Mouse (Mus musculus) gastrocnemius, adult 2 months (tissue): ENCODE results near the gene Soat2. TPM values are rescaled to one million over a fixed set of nuclear protein-coding genes. Genes with fewer than 3 reads are reported as not detected.
"Not testable (repeated sequence)": the region's sequence is repeated elsewhere in the genome, so short reads cannot be mapped to it uniquely, and the experiment has no call there.

Source experiments
- DNase-seq: peaks from one replicate; pipeline ENCODE4 v3.0.0; 2022
- H3K27ac ChIP-seq: fragments of 200-600 bp; 2 replicates; pipeline ENCODE4 v1.8.1; 2022; ENCODE audit warnings: mild to moderate bottlenecking
- H3K4me3 ChIP-seq: fragments of 200-600 bp; 2 replicates; pipeline ENCODE4 v1.8.1; 2022; ENCODE audit warnings: mild to moderate bottlenecking, moderate library complexity
- CTCF ChIP-seq: fragments of 200-600 bp; IDR thresholded peaks from 2 replicates; pipeline ENCODE4 v1.8.1; 2022; ENCODE audit warnings: antibody characterized with exemption, mild to moderate bottlenecking, moderate library complexity
- intact Hi-C: fragments of 180-260 bp; cut with DNase I; formaldehyde crosslinking; loops from one replicate; pipeline ENCODE4 v1.15.1; 2025
- total RNA-seq, 2 experiments: library from RNA; stranded (reverse); gene quantifications; 2 replicates each; pipeline ENCODE4 v1.2.3; 2021

Soat2 gene
- total RNA-seq, 2 experiments from 2014 or later, result 0.14 TPM; not detected in 1

DNA sequence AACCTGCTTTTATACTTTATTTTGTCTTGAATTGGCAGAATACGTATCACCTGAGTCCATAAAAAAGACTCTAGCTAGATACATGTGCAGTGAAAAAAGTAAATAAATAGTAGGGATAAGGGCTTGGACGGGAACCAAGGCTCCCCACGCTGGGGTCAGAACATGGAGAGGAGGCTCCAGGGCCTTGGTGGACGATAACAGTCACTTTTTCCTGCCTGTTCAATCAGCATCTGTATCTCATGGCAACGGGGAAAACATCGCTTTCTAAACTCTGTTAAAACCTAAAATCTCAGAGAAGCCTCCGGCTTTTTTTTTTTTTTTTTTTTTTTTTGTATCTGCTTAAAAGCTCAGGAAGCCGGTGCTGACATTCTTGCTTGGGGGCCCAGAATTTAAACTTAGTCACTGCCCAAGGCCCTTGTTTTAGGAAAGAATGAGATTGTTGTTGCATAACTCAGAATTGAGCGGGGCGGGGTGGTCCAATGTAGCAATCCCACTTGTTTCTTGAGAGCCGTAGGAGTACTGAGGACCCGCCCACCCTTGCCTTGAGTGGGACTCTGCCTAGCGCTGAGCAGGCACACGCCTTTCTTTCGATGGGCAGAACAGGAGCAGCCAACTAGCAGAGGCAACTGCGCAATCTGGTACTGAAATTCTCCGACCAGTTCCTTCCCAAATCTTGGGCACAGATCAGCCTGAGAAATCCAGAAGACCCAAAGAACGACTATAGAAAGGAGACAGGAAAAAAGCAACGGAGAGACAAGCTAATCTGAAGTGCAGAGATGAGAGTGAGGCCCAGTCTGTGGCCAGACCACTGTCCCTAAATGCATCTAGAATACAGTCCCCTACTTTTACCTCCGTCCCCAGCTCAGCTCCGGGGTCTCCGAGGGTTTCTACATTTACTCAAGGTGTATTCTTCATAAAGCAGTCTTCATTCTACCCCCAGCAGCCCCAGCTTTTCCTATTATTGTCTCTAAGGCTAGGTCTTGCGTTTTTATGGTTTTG lies 7.1 kb upstream of the Soat2 start:
- peak; percentile 80 for DNase-seq
- H3K4me3 ChIP-seq, result peak overlapping the region; percentile 68
- intact Hi-C loops, result no loop called here
- H3K27ac ChIP-seq, result peak overlapping the region; percentile 87
- no peak for TF ChIP-seq CTCF

DNA sequence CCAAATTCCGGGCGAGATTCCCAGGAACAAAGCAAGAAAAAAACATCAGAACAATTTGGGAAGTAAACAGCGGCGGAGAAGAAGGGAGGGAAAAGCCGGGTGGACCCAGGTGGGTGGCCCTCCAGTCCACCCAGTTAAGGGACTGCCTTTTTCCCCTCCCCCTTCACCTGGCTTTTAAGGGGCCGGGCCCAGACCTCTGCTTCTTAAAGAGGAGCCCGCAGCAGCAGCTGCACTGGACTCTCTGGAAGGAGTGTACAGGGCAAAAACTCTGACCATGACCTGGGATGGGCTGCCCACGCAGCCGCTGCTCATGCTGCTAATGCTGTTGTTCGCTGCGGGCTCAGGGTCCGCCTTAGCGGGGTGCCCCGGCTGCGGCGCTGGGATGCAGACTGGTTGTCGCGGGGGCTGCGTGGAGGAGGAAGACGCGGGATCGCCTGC lies 6.0 kb upstream of the Soat2 start, which contains the start of gene Igfbp6:
TSS of gene Igfbp6 (plus strand) at position 89 of the 438 bp plus-strand sequence.
- Histone ChIP-seq H3K27ac (peak within 1 kb of the TSS; percentile 87), H3K4me3 (peak within 1 kb of the TSS; percentile 68)
- peak; percentile 74 for DNase-seq
- intact Hi-C loops, result no loop called here
- no peak for TF ChIP-seq CTCF

DNA sequence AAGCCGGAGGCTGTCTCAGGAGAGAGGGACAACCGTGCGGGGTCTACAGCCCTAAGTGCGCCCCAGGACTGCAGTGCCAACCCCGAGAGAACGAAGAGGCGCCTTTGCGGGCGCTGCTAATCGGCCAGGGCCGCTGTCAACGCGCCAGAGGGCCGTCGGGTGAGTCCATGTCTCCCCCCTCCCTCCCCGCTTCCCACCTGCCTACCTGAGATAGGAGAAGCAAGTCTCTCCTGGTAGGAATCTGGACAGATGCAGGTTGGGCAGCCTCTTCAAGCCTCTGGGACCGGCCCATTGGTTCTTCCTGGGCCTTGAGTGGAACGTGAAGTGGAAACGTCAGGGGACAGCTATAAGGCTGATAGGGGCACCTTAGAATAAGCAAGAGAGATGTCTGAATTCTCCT lies 5.6 kb upstream of the Soat2 start:
- TF ChIP-seq CTCF, result no peak
- peak overlapping the region; percentile 68 for H3K4me3 ChIP-seq
- DNase-seq, result peak; percentile 49
- intact Hi-C loops, result loop anchor here (5.0 kb wide), 1 partner anchor 32 kb away; no protein-coding TSS in a partner anchor
- peak overlapping the region; percentile 87 for H3K27ac ChIP-seq

DNA sequence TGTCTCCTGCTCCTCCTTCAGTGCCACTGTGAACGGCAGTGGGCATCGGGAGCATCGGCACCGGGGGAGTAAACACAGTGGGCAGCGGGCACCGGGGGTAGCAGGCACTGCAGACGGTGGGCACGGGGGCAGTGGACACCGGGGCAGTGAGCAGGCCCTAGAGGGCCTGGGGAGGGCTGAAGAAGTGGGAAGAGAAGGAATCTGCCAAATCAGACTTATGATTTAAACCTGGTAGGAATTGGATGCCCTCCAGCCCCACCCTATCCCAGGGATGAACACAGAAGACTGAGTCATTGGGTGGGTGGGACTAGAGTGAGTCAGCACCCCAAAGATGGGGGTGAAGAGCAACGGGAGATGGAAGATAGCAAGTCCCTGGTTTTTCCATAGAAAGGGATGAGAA lies 5.0 kb upstream of the Soat2 start:
- intact Hi-C loops, result loop anchor here (5.0 kb wide), 1 partner anchor 33 kb away; no protein-coding TSS in a partner anchor
- TF ChIP-seq CTCF, result no peak
- peak overlapping the region; percentile 68 for H3K4me3 ChIP-seq
- peak; percentile 75 for DNase-seq
- H3K27ac ChIP-seq, result peak overlapping the region; percentile 87

DNA sequence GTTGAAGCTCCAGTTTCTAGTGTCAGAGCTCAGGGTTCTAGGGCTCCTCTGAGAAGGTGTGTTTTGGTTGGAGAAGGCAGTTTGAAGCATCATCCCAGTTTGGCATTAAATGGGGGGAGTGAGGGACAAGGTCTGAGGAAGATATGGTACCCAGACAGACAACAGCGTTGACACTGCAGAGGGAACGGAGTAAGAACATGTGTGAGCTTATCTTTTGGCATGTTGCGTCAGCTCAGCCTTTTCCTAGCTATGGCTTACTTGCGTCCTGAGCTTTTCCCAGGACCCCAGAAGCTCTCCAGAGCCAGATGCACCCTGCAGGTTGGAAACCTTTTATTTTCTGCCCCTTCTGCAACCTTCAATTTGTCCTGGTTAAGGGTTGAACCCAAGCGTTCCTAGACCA lies 4.2 kb upstream of the Soat2 start:
- TF ChIP-seq CTCF, result no peak

DNA sequence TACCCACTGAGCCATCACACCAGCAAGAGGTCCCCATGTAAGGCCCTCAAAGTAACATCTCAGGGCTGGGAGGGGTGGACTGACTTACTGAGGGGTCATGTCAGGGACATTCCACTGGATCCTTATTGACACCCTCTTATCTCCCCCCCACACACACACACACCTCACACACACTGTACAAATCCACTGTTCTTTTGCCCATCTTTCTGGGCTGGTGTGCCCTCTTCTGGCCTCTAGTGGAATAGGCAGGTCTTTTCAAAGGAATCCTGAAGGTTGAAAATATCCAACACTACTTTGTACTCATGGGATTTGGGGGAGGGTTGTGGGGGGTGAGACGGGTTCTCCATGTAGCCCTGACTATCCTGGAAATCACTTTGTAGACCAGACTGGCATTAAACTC lies 3.4 kb upstream of the Soat2 start:
- TF ChIP-seq CTCF, result peak; percentile 76
- H3K4me3 ChIP-seq, result peak overlapping the region; percentile 68
- peak; percentile 52 for DNase-seq
- H3K27ac ChIP-seq, result no peak overlapping the region
- intact Hi-C loops, result loop anchor here (2.0 to 5.0 kb wide), 2 partner anchors 26 to 35 kb away; no protein-coding TSS in a partner anchor

More for the DNA sequence above, 4.2 kb upstream of the Soat2 start:
- no peak for DNase-seq
- Histone ChIP-seq H3K4me3 (peak overlapping the region; percentile 68), H3K27ac (peak overlapping the region; percentile 44)
- intact Hi-C loops, result loop anchor here (2.0 to 5.0 kb wide), 2 partner anchors 25 to 34 kb away; no protein-coding TSS in a partner anchor

DNA sequence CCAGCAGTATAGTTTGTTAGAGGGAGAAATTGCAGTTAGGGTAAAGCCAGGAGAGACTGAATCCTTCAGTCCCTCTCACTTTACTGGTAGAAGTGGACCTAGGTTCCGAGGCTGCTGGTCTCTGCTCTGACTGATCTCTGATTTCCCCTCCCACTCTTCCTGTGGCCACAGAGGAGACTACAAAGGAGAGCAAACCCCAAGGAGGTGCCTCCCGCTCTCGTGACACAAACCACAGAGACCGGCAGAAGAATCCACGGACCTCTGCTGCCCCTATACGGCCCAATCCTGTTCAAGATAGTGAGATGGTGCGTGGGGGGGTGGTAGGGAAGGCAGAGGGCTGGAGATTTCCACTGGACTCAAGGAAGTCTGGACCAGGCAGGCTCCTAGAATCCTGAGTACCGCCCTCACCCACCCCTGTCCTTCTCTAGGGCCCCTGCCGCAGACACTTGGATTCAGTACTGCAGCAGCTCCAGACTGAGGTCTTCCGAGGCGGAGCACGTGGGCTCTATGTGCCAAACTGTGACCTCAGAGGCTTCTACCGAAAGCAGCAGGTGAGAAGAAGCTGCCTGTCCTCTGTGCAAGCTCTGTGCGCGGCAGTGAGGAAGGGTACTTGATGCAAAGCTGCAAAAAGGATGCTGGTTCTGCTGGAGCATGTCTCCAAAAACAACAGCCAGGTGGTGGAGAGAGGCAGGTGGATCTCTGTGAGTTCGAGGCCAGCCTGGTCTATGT lies 2.5 kb upstream of the Soat2 start:
- Histone ChIP-seq H3K4me3 (peak overlapping the region; percentile 68), H3K27ac (no peak overlapping the region)
- DNase-seq, result no peak
- intact Hi-C loops, result loop anchor here (2.0 to 5.0 kb wide), 2 partner anchors 27 to 36 kb away; no protein-coding TSS in a partner anchor
- no peak for TF ChIP-seq CTCF

DNA sequence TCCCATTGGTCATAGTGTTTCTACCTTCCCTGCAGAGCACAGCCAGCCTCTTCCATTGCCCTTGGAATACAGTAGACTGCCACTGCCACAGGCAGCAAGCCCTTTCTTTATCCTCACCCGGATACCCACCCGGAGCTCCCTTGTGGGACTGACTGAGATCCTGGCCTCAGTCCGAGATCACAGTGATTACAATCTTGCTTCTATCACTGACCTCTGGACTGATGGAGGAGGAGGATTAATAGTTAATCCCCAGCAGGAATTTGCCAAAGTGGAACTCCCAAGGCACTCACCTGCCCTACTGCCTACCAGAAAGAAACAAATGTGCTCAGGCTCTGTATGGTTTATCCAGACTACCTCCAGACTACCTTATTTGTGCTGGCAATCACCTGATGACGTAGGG lies 765 bp upstream of the Soat2 start:
- no peak for DNase-seq
- Histone ChIP-seq H3K4me3 (no peak overlapping the region), H3K27ac (no peak overlapping the region)
- no peak for TF ChIP-seq CTCF
- intact Hi-C loops, result loop anchor here (5.0 kb wide), 1 partner anchor 37 kb away; no protein-coding TSS in a partner anchor

DNA sequence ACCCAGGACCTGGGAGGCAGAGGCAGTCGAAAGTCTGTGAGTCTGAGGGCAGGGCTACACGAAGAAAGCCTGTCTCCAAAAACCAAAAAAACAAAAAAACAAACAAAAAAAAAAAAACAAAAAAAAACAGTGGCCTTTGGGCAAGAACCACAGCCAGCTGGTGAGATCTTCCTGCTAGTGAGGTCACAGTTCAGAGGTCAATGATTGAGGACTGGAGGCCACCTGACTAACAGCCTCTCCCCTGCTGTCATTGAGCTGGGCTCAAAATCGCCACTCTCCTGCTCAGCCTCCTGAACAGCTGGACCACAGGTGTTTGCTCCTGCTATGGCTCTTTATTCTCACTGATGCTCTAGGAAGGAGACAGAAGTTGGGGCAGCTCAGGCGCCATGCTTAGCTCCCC lies 2.3 kb downstream of the Soat2 start:
- H3K27ac ChIP-seq, result no peak overlapping the region
- no peak overlapping the region for H3K4me3 ChIP-seq
- TF ChIP-seq CTCF, result no peak
- no peak for DNase-seq
- intact Hi-C loops, result no loop called here

DNA sequence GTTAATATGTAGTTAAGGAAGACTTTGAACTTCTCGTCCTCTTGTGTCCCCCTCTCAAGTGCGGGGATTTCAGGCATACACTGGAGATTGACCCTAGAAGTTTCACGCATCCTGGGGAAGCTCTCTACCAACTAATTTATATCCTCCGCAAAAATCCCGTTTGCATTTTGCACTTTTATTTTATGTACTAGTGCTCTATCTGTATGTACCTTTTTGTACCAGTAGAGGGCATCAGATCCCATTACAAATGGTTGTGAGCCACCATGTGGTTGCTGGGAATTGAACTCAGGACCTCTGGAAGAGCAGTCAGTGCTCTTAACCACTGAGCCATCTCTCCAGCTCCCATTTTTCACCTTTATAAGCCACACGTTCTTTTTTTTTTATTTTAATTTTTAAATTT lies 4.7 kb downstream of the Soat2 start:
- H3K27ac ChIP-seq, DNase-seq, H3K4me3 ChIP-seq, intact Hi-C loops: not testable (repeated sequence)
- TF ChIP-seq CTCF, result peak; percentile 13; the same call in 1 of the 2 replicates

DNA sequence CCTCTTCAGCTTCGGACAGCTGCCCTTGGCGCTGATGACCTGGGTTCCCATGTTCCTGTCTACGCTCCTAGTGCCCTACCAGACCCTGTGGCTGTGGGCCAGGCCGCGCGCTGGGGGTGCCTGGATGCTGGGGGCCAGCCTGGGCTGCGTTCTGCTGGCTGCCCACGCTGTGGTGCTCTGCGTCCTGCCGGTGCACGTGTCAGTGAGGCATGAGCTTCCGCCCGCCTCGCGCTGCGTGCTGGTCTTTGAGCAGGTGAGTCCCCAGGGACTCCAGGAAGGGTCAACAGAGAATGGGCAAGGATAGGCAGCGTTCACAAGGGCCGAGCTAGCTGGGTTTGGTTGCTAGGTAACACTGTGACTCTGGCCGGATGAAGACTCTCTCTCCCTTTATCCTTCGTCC lies 6.5 kb downstream of the Soat2 start:
- no peak for TF ChIP-seq CTCF
- Histone ChIP-seq H3K27ac (no peak overlapping the region), H3K4me3 (no peak overlapping the region)
- intact Hi-C loops, result no loop called here
- DNase-seq, result no peak

DNA sequence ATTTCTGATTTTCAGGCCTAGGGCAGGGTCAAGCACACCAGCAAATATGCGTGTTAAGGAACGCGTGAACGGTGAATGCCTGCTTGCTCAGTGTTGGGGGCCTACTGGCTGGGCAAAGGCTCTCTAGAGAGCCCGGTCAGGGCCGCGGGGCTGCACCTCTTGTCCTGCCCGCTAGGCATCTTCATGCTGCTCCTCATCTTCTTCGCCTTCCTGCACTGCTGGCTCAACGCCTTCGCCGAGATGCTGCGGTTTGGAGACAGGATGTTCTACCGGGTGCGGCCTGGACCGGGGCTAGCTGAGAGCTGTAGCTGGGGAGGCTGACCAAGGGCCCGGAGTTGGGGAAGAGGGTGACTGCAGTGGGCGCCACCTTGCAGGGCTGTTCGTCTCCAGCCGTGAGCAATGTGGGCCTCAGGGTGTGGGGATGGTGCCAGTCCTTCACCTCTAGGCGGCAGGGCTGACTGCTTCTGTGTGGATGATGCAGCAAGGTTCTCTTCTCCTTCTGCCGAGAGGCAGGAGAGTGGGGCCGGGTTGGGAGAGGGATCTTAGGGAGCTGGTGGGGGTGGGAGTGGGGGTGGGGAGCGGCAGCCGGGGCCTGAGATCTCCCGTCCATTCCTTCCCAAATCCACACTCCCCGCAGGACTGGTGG lies 10.2 kb downstream of the Soat2 start:
- no peak for TF ChIP-seq CTCF
- no peak overlapping the region for H3K27ac ChIP-seq
- intact Hi-C loops, result no loop called here
- no peak overlapping the region for H3K4me3 ChIP-seq
- DNase-seq, result no peak
